Mouse (Mus musculus): ENCODE data around the gene Tub. TPM values are rescaled to one million over a fixed set of nuclear protein-coding genes. Genes with fewer than 3 reads are reported as not detected.

Tub gene
- 1.00 and 1.7 TPM in 2 replicates for polyA plus RNA-seq (2015; fragmentation: Nextera tagmentation; extraction: Ambion mirVana)

DNA sequence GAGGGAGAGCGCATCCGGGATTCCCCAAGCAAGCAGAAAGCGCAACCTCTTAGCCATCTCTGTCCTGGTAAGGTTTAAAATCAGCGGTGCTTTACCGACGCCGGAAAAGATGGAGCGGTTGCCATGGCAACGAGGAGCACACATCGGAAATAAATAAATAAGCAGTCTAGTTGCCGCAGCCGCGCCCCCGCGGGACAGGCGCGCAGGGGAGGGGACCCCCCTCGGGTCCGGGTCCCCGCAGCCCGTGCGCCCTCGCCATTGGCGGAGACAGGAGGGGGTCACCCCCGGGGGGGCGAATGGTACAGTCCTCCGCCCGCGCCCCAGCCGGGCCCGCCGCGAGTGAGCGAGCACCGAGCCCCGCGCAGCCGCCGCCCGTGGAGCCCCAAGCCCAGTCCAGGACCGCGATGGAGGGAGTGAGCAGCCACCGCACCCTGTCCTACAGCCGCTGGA is at the start of gene Tub:
Tub (plus strand) TSS at position 27 of the 450 bp plus-strand sequence.
- H3K4me2 ChIP-seq (replicated peaks; ENCODE audit: low read depth, low read length), result peak within 1 kb of the TSS; percentile 91
- ATAC-seq (ENCODE audit: low FRiP score, low TSS enrichment), result peak; percentile 57
- WGBS, result under 1% methylated on average over 37 of the region's 44 CpGs
- peak within 1 kb of the TSS; percentile 54 for H3K4me3 ChIP-seq (ENCODE audit: low read length)
- peaks cover 16% of the 10 kb centered on the region for H3K4me1 ChIP-seq (ENCODE audit: insufficient read depth, low read length)
- H3K9me3 ChIP-seq (ENCODE audit: low read length), result no peaks in the 10 kb centered on the region
- H3K27me3 ChIP-seq (ENCODE audit: insufficient read depth, low read length), result peaks cover 49% of the 10 kb centered on the region
- H3K27ac ChIP-seq (ENCODE audit: low read length), result no peak within 1 kb of the TSS
- H3K36me3 ChIP-seq (ENCODE audit: insufficient read depth, low read length), result peaks cover 5% of the 10 kb centered on the region; the same call in 1 of the 2 replicates
- peak within 1 kb of the TSS; percentile 36 for H3K9ac ChIP-seq (replicated peaks; ENCODE audit: low read length)

GRCm38 (mm10) chr7:108903969-108904368 is 46.2 kb upstream of the Tub start:
- Histone ChIP-seq H3K27ac (ENCODE audit: low read length) (no peak overlapping the region), H3K27me3 (ENCODE audit: insufficient read depth, low read length) (no peaks in the 10 kb centered on the region)
- no peak for ATAC-seq (ENCODE audit: low FRiP score, low TSS enrichment)

GRCm38 (mm10) chr7:108927043-108927442 is 23.1 kb upstream of the Tub start:
- H3K36me3 ChIP-seq (ENCODE audit: insufficient read depth, low read length), result no peaks in the 10 kb centered on the region
- no peak overlapping the region for H3K4me3 ChIP-seq (ENCODE audit: low read length)
- 63% methylated on average over 4 of the region's 4 CpGs for WGBS
- no peak overlapping the region for H3K27ac ChIP-seq (ENCODE audit: low read length)
- H3K9me3 ChIP-seq (ENCODE audit: low read length), result no peaks in the 10 kb centered on the region
- H3K4me2 ChIP-seq (replicated peaks; ENCODE audit: low read depth, low read length), result no peak overlapping the region
- no peak overlapping the region for H3K9ac ChIP-seq (replicated peaks; ENCODE audit: low read length)
- no peak for ATAC-seq (ENCODE audit: low FRiP score, low TSS enrichment)
- no peaks in the 10 kb centered on the region for H3K27me3 ChIP-seq (ENCODE audit: insufficient read depth, low read length)
- H3K4me1 ChIP-seq (ENCODE audit: insufficient read depth, low read length), result no peaks in the 10 kb centered on the region

More at GRCm38 (mm10) chr7:108903969-108904368, 46.2 kb upstream of the Tub start:
- no peak overlapping the region for H3K9ac ChIP-seq (replicated peaks; ENCODE audit: low read length)
- no peak overlapping the region for H3K4me3 ChIP-seq (ENCODE audit: low read length)
- no peak overlapping the region for H3K4me2 ChIP-seq (replicated peaks; ENCODE audit: low read depth, low read length)
- no peaks in the 10 kb centered on the region for H3K36me3 ChIP-seq (ENCODE audit: insufficient read depth, low read length)
- no peaks in the 10 kb centered on the region for H3K4me1 ChIP-seq (ENCODE audit: insufficient read depth, low read length)
- WGBS, result 73% methylated on average over 2 of the region's 2 CpGs
- H3K9me3 ChIP-seq (ENCODE audit: low read length), result no peaks in the 10 kb centered on the region

GRCm38 (mm10) chr7:108928280-108929188 is 21.6 kb upstream of the Tub start:
- 69% methylated on average over 11 of the region's 11 CpGs for WGBS
- Histone ChIP-seq H3K27me3 (ENCODE audit: insufficient read depth, low read length) (no peaks in the 10 kb centered on the region), H3K27ac (ENCODE audit: low read length) (no peak overlapping the region), H3K4me3 (ENCODE audit: low read length) (no peak overlapping the region), H3K36me3 (ENCODE audit: insufficient read depth, low read length) (no peaks in the 10 kb centered on the region), H3K9me3 (ENCODE audit: low read length) (no peaks in the 10 kb centered on the region), H3K4me1 (ENCODE audit: insufficient read depth, low read length) (no peaks in the 10 kb centered on the region), H3K9ac (replicated peaks; ENCODE audit: low read length) (no peak overlapping the region), H3K4me2 (replicated peaks; ENCODE audit: low read depth, low read length) (no peak overlapping the region)
- ATAC-seq (ENCODE audit: low FRiP score, low TSS enrichment), result no peak

DNA sequence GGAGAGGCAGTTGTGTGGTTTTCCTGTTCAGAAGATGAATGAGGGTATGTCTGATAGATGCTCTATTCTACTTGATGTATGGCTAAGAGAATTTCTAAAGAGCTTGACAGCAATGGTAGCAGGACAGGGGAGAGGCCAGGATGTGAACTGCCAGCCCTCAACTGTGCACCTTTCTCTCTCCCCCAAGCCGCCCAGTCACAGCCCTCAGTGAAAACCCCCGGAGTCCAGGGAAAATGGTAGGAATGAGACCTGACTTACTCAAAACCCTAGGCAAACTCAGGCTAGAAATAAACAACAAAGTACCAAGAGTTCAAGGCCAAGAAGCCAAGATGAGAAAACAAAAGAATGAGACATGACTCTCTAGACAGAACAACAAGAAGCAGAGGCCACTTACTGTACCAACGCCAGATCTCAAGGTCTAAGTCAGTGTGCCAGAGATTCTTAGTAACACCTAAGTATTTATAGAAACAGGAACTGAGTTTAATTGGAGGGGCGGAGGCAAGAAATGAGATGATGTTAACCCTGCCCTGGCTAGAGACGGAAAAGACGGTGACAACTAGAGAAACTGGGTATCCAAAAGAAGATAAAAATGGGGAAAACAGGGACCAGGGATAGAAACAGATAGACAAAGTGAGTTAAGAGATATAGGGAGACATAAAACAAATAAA is 20.3 kb upstream of the Tub start, which contains the start of gene Nlrp10:
Nlrp10 (minus strand) TSS at position 453 of the 668 bp plus-strand sequence.
- Histone ChIP-seq H3K27ac (ENCODE audit: low read length) (no peak within 1 kb of the TSS), H3K27me3 (ENCODE audit: insufficient read depth, low read length) (no peaks in the 10 kb centered on the region), H3K9ac (replicated peaks; ENCODE audit: low read length) (no peak within 1 kb of the TSS), H3K9me3 (ENCODE audit: low read length) (no peaks in the 10 kb centered on the region), H3K36me3 (ENCODE audit: insufficient read depth, low read length) (no peaks in the 10 kb centered on the region), H3K4me3 (ENCODE audit: low read length) (no peak within 1 kb of the TSS), H3K4me1 (ENCODE audit: insufficient read depth, low read length) (peaks cover under 1% of the 10 kb centered on the region; the same call in 1 of the 2 replicates), H3K4me2 (replicated peaks; ENCODE audit: low read depth, low read length) (no peak within 1 kb of the TSS)
- no peak for ATAC-seq (ENCODE audit: low FRiP score, low TSS enrichment)
- WGBS, result 69% methylated on average over 6 of the region's 6 CpGs

GRCm38 (mm10) chr7:108933794-108934731 is 16.1 kb upstream of the Tub start, which contains the start of gene Eif3f:
Gene Eif3f, plus strand, starts transcription at chr7:108934417.
- no peaks in the 10 kb centered on the region for H3K27me3 ChIP-seq (ENCODE audit: insufficient read depth, low read length)
- peak within 1 kb of the TSS; percentile 97 for H3K4me3 ChIP-seq (ENCODE audit: low read length)
- peaks cover 21% of the 10 kb centered on the region for H3K36me3 ChIP-seq (ENCODE audit: insufficient read depth, low read length)
- WGBS, result 2% methylated on average over 47 of the region's 50 CpGs
- peak; percentile 97 for ATAC-seq (ENCODE audit: low FRiP score, low TSS enrichment)
- no peaks in the 10 kb centered on the region for H3K9me3 ChIP-seq (ENCODE audit: low read length)
- peak within 1 kb of the TSS; percentile 96 for H3K9ac ChIP-seq (replicated peaks; ENCODE audit: low read length)
- H3K4me1 ChIP-seq (ENCODE audit: insufficient read depth, low read length), result peaks cover 15% of the 10 kb centered on the region
- H3K27ac ChIP-seq (ENCODE audit: low read length), result peak within 1 kb of the TSS; percentile 74
- H3K4me2 ChIP-seq (replicated peaks; ENCODE audit: low read depth, low read length), result peak within 1 kb of the TSS; percentile 82

- peak overlapping the region; percentile 82 for H3K4me2 ChIP-seq (replicated peaks; ENCODE audit: low read depth, low read length)
- H3K4me1 ChIP-seq (ENCODE audit: insufficient read depth, low read length), result peaks cover 15% of the 10 kb centered on the region
- H3K9me3 ChIP-seq (ENCODE audit: low read length), result no peaks in the 10 kb centered on the region
- WGBS, result 2% methylated on average over 8 of the region's 8 CpGs
- peak overlapping the region; percentile 97 for H3K4me3 ChIP-seq (ENCODE audit: low read length)
- H3K27ac ChIP-seq (ENCODE audit: low read length), result no peak overlapping the region; the same call in 1 of the 2 replicates
- H3K36me3 ChIP-seq (ENCODE audit: insufficient read depth, low read length), result peaks cover 26% of the 10 kb centered on the region
- H3K9ac ChIP-seq (replicated peaks; ENCODE audit: low read length), result peak overlapping the region; percentile 96
- no peak for ATAC-seq (ENCODE audit: low FRiP score, low TSS enrichment)
- H3K27me3 ChIP-seq (ENCODE audit: insufficient read depth, low read length), result no peaks in the 10 kb centered on the region
Observed at GRCm38 (mm10) chr7:108934836-108935235, 15.3 kb upstream of the Tub start.

DNA sequence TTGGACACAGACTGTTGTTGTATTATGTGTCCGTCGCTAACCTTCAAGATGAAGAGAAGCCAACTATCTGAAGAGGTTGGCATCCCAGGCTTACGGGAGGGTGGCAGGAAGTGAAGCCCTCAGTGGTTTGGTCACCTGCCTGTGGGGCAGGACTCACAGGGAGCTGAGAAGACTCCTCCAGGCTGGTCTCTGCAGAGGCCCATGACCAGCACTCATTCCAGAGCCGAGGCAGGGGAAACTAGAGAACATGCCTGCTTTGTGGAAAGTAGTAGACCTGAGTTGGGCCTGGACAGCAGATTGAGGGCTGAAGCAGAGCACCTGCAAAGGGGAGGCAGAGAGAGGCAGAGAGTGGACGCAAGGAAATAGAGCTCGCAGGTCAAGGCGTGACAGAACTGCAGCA is 14.7 kb upstream of the Tub start:
- WGBS, result 76% methylated on average over 7 of the region's 7 CpGs

DNA sequence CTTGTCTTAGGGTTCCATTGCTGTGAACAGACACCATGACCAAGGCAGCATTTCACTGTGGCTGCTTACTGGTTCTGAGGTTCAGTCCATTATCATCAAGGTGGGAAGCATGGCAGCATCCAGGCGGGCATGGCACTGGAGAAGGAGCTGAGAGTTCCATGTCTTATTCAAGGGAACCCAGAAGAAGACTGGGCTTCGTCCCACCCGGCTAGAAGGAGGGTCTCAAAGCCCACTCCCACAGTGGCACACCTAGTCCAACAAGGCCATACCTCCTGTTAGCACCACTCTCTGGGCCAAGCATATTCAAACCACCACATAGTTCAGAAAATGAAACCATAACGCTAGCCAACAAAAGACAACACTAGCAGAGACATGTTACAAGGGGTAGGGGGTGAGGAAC is 13.5 kb upstream of the Tub start:
- H3K9ac ChIP-seq (replicated peaks; ENCODE audit: low read length), result no peak overlapping the region
- WGBS, result 98% methylated on average over 4 of the region's 4 CpGs
- H3K4me1 ChIP-seq (ENCODE audit: insufficient read depth, low read length), result peaks cover 15% of the 10 kb centered on the region
- H3K4me3 ChIP-seq (ENCODE audit: low read length), result no peak overlapping the region
- no peaks in the 10 kb centered on the region for H3K27me3 ChIP-seq (ENCODE audit: insufficient read depth, low read length)
- H3K36me3 ChIP-seq (ENCODE audit: insufficient read depth, low read length), result peaks cover 43% of the 10 kb centered on the region
- no peaks in the 10 kb centered on the region for H3K9me3 ChIP-seq (ENCODE audit: low read length)
- H3K27ac ChIP-seq (ENCODE audit: low read length), result no peak overlapping the region
- ATAC-seq (ENCODE audit: low FRiP score, low TSS enrichment), result no peak
- H3K4me2 ChIP-seq (replicated peaks; ENCODE audit: low read depth, low read length), result no peak overlapping the region

More for the DNA sequence above, 14.7 kb upstream of the Tub start:
- peak overlapping the region; percentile 82 for H3K4me2 ChIP-seq (replicated peaks; ENCODE audit: low read depth, low read length)
- peak overlapping the region; percentile 97 for H3K4me3 ChIP-seq (ENCODE audit: low read length)
- H3K4me1 ChIP-seq (ENCODE audit: insufficient read depth, low read length), result peaks cover 15% of the 10 kb centered on the region
- H3K9me3 ChIP-seq (ENCODE audit: low read length), result no peaks in the 10 kb centered on the region
- no peak overlapping the region for H3K27ac ChIP-seq (ENCODE audit: low read length)
- H3K27me3 ChIP-seq (ENCODE audit: insufficient read depth, low read length), result no peaks in the 10 kb centered on the region
- no peak for ATAC-seq (ENCODE audit: low FRiP score, low TSS enrichment)
- H3K36me3 ChIP-seq (ENCODE audit: insufficient read depth, low read length), result peaks cover 31% of the 10 kb centered on the region
- H3K9ac ChIP-seq (replicated peaks; ENCODE audit: low read length), result peak overlapping the region; percentile 96
